Mouse (Mus musculus): ENCODE results near the gene Ip6k2.

The Ip6k2 gene

DNA sequence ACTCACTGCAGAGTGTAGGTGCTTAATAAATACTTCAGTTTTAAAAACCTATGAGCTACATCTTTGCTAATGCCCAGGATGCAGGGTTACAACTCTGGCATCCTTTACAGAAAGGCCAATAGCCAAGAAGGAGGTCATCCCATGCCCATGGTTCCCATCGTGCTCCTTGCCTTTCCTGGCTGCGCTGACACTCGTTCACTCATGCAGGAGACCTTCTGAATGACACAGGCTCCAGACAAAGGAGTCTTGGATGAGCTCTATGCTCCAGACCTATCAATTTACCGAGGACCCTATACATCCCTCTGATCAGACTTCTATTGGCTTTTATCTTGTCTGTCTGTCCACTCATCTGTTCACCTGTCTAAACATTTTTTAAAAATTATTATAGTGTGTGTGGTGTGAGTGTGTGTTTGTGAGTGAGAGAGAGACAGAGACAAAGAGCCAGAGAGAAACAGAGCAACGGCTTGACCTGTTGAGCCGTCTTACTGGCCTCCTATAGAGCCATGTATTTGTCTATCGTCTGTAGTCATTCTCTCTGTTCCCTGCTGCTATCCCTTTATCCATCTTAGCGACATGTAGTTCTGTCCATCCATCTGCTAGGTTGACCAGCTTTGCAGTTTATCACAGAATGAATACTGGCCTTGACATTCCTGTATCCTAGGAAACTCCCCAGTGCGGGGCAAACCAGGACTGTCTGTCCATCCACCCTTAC is 604 bp upstream of the Ip6k2 start:
- DNase-seq, result no peak

DNA sequence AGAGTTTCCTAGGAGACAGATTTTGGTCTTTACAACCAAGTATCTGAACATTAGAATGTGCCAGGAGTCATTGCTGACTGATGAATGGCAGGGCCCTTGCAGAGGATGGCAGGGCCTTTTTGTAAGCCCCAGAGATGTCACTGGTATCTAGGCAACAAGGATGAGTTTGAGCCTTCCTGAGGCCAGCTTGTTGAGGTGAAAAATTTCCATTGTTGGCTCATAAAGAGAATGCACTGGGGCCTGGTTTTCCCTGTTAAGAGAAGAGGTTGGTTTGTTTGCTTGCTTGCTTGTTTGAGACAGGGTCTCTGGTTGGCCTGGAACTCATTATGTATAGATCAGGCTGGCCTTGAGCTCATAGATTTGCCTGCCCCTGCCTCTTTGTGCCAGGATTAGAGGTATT is 1.8 kb downstream of the Ip6k2 start:
- no peak for DNase-seq

DNA sequence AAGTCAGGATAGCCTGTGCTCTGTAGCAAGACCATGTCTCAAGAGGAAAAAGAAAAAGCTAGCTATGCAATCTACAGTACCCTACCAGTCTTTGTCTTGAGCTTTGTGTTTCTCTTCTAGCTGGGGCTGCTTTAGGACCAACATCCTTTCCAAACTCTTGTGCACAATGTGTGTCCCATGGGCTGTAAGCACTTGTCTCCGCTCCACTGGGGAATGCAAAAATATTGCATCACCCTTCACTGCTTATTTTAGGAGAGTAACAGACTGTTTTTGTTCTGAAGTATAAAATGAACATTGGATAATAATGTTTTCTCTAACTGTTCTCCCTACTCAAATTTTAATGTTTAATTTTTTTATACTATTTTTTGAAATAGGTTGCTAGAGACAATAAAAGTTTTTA is 2.9 kb downstream of the Ip6k2 start:
- no peak for DNase-seq

DNA sequence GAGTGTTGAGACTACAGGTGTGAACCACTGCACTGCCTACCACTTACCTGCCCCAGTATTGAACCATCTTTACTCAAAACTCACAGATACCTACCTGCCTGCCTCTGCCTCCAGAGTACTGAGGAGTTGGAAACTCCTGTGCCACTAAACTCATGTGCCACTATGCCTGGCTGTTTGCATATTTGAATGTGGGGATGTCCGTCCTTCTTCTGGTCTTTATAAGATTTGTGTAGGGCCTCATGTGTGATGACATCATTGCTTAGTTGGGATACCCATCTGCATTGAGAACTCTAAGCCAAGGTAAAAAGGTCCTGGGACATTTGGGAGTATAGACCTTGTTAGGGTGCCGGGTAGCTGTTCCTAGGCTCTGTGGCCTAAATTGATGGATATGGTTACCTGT is 3.5 kb downstream of the Ip6k2 start:
- no peak for DNase-seq

DNA sequence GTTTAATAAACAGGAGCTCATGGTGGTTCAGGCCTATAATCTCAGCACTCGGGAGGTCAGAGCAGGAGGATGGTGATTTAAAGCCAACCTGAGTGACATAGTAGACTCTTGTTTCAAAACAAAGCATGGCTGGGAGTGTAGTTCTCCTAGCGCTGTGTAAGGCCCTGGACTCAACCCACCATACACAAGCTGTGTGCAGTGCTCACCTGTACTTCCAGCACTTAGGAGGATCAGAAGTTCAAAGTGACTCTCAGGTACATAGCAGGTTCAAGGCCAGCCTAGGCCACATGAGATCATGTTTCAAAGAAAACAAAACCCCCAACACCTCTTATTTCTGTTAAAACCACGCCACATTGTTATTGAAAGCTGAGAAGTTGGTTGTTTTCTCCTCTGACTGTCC is 5.1 kb downstream of the Ip6k2 start:
- DNase-seq, result no peak

DNA sequence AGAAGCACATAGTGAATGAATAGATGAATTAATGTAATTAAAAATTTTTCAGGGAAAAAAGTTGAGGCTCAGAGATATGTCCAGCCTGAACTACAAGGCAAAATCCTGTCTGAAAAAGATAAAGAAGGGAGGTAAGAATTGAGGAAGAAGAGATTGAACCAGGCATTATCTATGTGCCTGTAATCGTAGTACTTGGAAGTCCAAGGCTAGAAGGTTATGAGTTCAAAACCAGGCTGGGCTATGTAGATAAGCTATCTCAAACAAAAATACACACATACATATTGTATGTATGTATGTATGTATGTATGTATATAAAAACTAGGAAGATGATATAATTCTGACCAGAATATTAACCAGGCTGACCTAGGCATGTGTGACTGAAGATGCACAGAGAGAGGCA is 8.7 kb downstream of the Ip6k2 start:
- DNase-seq, result no peak

DNA sequence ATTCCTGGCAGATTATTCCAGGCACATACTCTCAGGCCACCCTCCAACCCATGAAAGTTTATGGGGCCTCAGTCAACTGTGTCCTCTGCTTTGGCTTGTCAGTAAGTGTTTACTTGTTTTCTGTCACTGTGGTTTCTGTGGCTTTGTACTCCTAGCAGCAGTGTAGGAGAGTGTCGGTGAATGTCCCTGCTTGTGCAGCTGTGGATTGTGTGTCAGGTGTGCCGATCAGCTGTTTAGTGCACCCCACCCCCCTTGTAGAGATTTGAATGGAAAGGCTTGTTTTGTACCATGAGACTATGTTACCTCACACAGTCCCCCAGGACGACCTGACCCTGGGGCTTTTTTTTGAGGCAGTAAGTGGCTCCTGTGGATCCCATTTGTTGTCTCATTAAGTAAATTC is 9.1 kb downstream of the Ip6k2 start:
- DNase-seq, result no peak

DNA sequence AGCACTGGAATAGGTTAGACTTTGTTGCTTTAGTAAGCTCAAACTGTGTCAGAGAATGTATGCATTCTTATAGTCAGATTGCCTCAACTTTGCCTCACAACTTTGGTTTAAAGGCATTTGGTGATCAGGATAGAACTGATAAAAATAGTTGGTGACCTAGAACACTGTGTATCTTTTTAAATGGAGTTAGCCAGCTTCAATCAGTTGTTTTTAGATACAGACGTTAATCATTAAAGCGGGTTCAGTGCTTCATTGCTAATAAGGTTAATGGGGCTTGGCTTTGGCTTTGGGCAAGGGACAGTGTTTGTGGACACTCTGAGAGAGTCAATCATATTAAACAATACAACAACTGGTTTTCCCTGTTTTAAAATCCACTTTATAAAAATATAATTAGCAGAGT is 11.7 kb downstream of the Ip6k2 start:
- no peak for DNase-seq

DNA sequence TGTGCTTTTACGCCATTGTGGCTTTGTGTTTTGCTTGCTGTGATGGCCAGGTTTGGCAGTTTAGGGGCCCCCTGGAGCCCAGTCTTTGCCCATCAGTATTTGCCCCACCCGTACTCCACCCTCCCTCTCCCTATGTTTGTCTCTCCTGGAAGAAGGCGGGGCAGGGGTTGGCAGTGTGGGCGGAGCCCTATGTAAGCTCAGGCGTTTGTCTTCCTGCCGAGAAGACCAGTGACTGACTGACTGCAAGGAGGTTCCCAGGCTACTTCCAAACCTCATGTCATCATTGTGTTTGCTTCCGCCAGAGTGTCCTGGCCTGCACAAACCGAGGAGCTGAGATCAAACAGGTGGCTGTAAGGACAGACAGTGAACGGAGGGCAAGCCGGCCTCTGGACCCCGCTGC is 12.2 kb downstream of the Ip6k2 start:
- DNase-seq, result peak; percentile 79

DNA sequence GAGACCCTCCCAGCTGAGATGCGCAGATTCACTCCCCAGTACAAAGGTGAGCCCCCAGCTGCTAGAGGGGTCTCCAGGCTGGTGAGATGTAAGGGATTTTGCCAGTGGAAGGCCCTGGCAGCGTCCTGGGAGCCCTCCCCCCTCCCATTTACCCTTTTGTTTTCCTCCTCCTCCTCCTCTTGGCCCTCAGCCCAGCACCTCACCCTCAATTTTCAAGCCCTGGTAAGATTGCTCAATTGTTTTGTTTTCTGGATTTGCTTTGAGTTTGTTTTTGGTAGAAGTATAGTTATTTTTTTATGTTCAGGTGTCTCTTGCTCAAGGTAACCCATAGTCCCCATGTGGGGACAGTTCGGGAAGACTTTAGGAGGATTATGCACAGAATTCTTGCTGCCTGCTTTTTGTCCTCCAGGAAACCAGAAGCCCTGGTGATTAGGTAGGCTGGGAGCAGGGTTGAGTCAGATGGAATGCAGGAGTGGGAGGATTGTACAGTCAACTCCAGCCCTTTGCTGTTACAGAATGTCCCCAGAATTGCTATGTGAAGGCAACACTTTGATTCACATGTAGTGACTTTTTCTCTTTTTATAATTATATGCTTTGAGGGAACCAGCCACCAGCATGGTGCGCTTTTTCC is 12.9 kb downstream of the Ip6k2 start:
- DNase-seq, result no peak

DNA sequence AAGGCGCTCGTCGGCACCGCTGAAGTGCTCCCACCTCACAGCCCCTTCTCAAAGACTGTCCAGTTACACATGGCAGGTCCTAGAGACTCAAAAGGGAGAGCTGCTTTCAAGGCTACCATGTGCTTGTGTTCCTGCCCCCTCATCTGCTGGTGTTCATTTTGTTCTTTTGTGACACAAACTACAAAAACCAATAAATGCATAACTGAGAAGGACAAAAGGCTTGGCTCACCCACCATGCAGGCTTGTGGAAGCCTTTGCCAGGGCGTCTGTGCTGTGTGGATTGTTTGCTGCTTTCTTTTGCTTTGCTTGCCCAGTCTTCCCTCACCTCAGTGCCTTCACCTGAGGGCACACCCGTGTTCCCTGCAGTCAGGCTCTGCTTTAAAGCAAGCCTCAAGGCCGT is 13.9 kb downstream of the Ip6k2 start:
- no peak for DNase-seq

DNA sequence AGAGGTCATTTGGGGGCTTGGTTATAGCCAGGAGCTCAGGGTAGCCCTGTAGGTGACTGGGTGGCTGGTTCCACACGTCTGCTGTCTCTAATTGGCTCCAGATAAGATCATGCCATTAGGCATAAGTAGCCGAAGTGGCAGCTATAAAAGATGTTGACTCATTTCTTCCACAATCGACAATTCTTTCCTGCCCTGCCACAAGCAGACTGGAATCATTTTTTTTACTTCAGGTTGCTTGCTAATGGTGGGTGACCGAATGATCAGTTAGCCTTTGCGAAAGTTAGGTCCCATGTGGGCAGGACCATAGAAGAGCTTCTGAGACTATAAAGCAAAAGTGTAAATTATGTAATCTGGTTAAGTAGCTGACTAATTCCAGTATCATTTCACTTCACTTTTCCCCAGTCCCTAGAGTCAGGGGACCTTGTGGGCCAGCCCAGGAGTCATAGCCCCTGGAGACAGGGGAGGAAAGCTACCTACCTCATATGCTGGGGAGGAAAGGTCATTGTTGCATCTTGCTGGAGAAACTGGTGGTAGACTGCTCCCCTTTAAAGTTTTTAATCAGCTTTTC is 15.0 kb downstream of the Ip6k2 start:
- DNase-seq, result no peak

DNA sequence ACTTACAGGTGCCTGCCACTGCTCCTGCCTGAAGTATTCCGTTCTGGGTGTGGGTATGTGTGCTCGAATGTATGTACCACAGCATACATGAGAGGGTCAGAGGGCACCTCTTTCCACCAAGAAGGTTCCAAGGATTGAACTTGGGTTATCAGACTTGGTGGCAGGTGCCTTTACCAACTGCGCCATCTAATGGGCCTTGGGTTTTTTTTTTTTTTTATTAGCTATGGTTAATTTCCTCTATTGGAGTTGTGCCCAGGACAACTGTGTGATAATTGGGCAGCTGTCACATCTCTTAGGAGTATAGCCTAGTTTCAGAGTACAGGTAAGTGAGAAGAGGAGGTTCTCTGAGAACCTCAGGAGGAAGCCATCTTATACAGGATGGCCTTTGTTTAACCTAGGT is 16.0 kb downstream of the Ip6k2 start:
- no peak for DNase-seq

DNA sequence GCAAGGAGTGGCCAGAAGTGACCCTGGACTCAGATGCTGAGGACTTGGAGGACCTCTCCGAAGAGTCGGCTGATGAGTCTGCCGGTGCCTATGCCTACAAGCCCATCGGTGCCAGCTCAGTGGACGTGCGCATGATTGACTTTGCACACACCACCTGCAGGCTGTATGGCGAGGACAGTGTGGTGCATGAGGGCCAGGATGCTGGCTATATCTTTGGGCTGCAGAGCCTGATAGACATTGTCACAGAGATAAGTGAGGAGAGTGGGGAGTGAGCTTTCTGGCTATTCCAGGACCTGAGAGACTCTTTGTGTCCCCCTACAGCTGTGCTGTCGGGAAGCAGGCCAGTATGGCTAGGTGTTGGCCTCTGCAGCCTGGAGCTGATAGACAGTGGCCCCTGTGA is 22.2 kb downstream of the Ip6k2 start:
- no peak for DNase-seq

DNA sequence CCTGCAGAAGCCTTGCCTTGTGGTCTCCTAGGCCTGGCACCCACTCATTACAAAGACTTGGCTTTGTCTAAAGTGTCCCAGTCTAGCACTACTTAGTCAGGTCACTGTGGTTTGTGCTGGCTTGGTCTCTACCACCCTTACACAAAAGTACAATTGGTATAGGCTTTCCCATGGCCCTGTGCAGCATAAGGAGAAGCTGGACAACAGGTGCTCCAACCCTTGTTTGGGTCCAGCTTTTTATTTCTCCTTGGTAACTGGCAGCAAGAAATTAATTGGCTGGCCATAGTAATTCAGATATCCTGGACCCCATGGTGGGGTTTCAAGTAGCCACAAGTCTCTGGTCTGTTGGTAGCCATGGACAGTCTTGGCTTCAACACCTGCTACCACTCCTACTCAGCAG is 22.8 kb downstream of the Ip6k2 start:
- no peak for DNase-seq

DNA sequence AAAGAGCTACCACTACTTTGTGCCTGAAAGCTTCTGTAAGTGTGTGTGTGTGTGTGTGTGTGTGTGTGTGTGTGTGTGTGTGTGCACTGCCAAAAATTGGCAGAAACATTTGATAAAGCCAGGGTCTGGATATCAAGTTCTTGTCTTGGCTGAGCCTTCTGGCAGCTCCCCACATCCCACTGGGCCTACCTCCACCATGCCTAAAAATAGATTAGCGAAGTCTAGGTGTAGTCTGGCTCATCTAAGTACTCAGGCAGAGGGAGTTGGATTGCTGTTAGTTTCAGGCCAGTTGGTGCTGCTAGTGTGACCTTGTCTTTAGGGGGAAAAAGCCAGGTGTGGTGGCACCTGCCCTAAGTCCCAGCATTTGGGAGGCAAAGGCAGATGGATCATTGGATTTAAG is 23.2 kb downstream of the Ip6k2 start:
- no peak for DNase-seq

DNA sequence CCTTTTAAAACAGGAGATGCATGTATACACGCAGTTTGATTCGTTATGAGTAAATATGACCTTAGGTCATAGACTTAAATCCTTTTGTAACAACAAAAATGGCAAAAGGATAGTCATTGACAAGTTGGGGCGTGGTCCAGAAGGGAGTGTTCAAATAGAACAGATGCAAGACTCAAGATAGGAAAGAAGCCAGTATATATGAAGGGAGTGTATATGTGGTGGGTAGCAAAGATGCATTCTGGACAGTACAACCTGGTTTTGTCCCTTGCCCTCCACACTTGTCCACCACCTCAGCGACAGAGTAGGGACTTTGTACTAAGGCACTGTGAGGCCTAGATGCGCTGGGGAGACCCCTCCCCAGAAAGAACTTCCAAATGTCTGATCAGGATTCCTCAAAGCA is 24.1 kb downstream of the Ip6k2 start:
- no peak for DNase-seq

DNA sequence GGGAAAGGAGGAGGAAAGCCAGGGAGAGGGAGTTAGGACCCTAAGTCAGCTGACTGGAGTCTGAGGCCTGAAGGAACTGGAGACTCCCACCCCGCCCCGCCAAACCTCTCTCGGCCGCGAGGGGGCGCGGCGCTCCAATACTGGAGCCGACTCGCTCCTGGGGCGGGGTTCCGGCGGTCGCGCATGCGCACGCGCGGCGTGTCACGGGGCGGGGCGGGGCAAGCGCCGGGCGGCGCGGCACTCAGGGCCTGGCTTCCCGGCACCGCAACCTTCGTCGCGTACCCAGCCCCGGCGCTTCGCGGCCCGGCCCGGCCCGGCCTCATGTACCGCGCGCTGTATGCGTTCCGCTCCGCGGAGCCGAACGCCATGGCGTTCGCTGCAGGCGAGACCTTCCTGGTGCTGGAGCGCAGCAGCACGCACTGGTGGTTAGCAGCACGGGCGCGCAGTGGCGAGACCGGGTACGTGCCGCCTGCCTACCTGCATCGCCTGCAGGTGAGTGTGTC is 24.6 kb downstream of the Ip6k2 start, which contains the start of gene Nckipsd:
TSS of gene Nckipsd (plus strand) at position 206 of the 503 bp plus-strand sequence.
- DNase-seq, result peak; percentile 96

DNA sequence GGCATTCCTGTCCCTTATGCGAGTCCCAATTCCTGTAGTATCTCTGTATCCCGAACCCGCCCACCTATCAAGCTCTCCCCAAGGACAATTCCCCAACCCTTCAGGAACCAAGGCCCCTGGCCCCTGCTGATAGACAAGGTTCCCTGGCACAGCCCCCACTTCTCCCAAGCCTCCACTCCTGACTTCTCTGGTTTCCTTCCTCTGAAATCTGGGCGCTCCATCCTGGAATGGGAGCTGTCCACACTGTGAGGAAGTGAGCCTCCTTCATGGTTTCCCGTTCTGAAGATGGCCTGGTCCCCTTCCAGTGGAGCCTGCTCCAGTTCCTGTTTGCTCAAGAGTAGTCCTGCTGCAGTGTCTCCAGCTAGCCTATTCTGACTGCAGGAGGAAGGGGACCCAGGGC is 25.6 kb downstream of the Ip6k2 start:
- DNase-seq, result peak; percentile 50

DNA sequence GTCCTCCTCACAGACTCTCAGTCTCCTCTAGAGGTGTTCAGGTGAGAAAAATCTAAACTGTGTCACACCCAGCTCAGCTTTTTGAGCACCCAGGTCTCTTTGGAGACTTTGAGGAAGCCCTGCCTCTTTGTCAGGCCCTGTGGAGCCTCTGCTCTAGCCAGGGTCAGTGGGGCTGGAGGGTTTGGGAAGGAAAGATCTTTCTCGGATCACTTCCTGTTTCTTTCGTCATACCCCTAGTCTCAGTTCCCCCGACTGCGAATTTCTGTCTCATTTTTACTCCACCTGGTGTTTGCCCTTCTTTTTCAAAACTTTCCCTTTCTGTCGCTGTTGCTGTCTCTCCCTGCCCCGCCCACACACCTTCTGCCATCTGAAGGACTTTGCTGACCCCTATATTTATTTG is 26.1 kb downstream of the Ip6k2 start:
- no peak for DNase-seq

DNA sequence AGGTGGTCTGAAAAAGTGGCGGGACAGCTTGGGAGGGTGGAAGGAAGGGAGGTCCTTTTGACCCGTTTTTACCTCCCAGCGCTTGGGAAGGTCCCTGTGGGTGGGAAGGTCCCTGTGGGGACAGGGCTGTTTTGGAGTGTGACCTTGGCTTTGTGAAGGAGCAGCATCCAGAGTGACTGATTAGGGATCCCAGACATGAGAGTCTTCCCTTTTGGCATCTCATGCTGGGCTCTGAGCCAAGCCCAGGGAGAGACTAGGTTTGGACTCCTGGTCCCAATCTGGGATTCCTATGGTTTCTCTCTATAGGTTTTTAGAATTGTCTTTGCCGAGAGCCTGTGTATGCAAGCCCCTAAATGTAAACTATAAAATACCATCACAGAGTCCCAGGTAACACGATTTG is 26.9 kb downstream of the Ip6k2 start:
- no peak for DNase-seq

DNA sequence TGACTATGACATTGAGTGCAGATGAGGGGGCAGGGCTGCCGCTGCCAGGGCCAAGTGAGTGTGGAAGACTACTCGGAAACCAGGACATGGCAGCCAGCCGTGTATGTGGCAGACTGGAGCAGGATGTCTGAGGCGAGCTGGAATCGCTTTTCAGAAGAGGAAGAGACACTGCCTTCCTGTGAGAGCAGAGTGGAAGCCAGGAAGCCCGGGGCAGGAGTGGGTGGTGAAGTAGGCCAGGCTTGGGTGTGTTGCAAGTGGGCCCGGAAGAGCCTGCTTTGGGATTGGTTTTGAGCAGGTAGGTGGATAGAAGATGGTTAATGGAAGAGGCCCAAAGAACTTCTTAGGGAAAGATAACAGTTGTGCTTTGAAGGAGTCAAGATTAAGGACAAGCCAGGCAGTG is 32.0 kb downstream of the Ip6k2 start:
- DNase-seq, result no peak

DNA sequence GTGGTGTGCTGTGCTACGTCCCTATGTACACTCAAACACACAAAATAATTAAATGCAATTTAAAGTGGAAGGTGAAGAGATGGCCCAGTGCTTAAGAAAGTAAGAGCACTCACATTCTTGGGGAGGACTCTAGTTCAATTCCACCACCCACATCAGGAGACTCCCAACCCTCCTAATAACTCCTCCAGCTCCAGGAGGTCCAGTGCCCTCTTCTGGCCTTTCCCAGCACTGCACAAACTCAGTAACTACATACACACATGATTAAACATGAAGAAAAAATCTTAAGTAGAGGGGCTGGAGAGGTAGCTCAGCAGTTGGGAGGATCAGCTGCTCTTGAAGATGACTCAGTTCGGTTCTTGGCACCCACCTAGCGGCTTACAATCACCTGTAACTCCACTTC is 35.9 kb downstream of the Ip6k2 start:
- DNase-seq, result peak; percentile 75

DNA sequence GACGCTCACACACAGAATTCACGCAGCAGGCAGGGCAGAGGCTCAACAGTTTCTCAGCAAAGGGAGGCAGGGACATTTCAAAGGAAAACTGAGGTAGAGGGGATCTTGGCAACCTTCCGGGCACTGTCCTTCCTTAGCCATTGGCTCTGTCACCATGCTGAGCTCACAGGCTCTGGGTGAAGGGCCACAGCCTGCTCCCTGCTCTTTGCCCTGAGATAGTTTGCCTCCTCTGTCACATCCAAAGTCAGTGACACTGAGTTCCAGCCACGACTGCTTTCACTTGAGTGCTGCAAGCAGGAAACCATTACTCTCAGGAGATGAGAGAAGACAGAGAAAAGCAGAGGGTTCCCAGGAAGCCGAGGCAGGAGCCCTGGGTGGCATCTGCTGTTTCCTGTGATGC is 36.5 kb downstream of the Ip6k2 start:
- DNase-seq, result no peak

All from lung, postnatal 10 days (tissue).